ENCODE assay signal across 8 mouse cellular contexts in genomic region chr12:100307501-100308260, GRCm38 (mm10).
A peak's percentile ranks its signal among the peaks of the same experiment; 100 is the strongest.
DNase-seq lines count a peak whose midpoint lies in the region; ATAC-seq lines count a peak whose summit lies in the region.

No protein-coding gene starts in this region.

- DNase-seq in embryo, embryonic 10 days (ENCODE audit: low spot score): peak; percentile 41
- DNase-seq in embryo, embryonic 9.5 days (ENCODE audit: extremely low spot score): no peak
- peak; percentile 78 to 79 for DNase-seq in cerebellum, postnatal 14 days
- DNase-seq in heart, adult 9 months (ENCODE audit: low spot score in 2 of 2): peak; percentile 56 to 75
- peak; percentile 64 to 70 for DNase-seq in kidney, postnatal 25 days
- DNase-seq in midbrain, embryonic 14.5 days: peak; percentile 64
- no peak for DNase-seq in ovary, postnatal 14 days (ENCODE audit: low spot score)
- no peak for DNase-seq in layer of hippocampus, adult 9-11 months

- H3K4me2 ChIP-seq in midbrain, embryonic 14.5 days (ENCODE audit: low read length): no peak overlapping the region

- no peak overlapping the region for H3K4me3 ChIP-seq in midbrain, embryonic 14.5 days (replicated peaks; ENCODE audit: low read depth, low read length)

- peak; percentile 53; the same call in 1 of the 2 replicates for ATAC-seq in midbrain, embryonic 14.5 days (ENCODE audit: low FRiP score, low TSS enrichment)

- H3K9me3 ChIP-seq in midbrain, embryonic 14.5 days (ENCODE audit: control insufficient read depth, low read length): no peaks in the 10 kb centered on the region

- H3K36me3 ChIP-seq in midbrain, embryonic 14.5 days (ENCODE audit: control insufficient read depth, insufficient read depth, low read length): no peaks in the 10 kb centered on the region

- H3K27ac ChIP-seq in midbrain, embryonic 14.5 days (replicated peaks; ENCODE audit: low read depth, low read length): peak overlapping the region; percentile 84

- 33% methylated on average over 8 of the region's 8 CpGs for WGBS in midbrain, embryonic 14.5 days

- peaks cover 40% of the 10 kb centered on the region for H3K4me1 ChIP-seq in midbrain, embryonic 14.5 days (ENCODE audit: control insufficient read depth, insufficient read depth, low read length)

- no peaks in the 10 kb centered on the region for H3K27me3 ChIP-seq in midbrain, embryonic 14.5 days (ENCODE audit: control insufficient read depth, insufficient read depth, low read length)

- 0 out of 2 replicates have a peak overlapping the region, but pooled peaks have one; percentile 6 for H3K9ac ChIP-seq in midbrain, embryonic 14.5 days (replicated peaks; ENCODE audit: low read length)

Comparison
In these comparisons a context has a peak if more than half of its experiments do, and no peak if none do; other contexts are left out.
1. DNase-seq: peak in embryo, embryonic 10 days (single experiment), cerebellum, postnatal 14 days (2 of 2), heart, adult 9 months (2 of 2), kidney, postnatal 25 days (2 of 2) and midbrain, embryonic 14.5 days (single experiment); none in embryo, embryonic 9.5 days (single experiment), ovary, postnatal 14 days (single experiment) and layer of hippocampus, adult 9-11 months (single experiment).